Comparison of ENCODE assay signal across 9 mouse cellular contexts in the genomic region with DNA sequence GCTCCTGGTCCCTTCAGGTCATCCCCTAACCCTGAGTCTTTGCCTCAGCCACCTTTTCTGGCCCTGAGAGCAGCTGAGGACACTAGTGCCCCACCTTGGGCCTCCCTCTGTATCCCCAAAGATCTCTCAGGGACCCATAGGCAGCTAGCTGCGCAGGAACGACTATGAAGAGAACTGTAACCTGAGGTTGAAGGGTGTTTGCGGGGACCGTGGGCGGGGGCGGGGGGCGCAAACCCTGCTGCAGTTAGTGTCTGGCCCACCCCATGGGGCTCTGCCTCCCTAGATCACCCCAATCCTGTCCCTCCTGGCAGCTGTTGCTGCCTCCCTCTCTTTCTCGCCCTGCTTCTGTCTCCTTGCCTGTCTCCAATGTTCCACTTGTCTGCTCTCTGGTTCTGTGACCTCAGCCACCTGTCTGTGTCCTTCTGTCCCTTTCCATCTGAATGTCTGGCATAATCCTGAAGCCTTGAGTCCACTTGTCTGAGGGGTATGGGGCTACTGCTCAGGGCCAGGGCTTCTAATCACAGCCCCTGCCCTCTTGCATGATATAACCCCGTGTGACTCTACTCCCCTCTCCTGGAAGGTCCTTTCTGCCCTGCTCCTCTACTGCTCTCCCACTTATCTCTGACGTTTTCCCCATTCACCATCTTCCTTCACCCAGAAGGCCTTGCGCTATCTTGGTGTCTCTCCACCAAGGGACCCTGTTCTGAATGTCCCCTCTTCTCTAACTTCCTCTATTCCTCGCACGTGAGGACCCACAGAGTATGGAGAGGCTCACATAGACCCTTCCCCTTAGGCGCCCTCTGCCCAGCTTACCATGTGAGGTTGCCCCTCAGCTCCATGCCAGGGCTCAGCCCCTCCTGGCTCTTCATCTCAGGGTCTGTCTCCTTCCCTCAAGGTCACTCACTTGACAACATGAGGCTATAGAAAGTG. TPM values are rescaled to one million over a fixed set of nuclear protein-coding genes. Genes with fewer than 3 reads are reported as not detected.
DNase-seq lines count a peak whose midpoint lies in the region; ATAC-seq and TF ChIP-seq lines count a peak whose summit lies in the region.
"Had no signal": no experiment of that assay in that cellular context is flagged by ENCODE, and none has a peak within 500 bp of the region (broad histone marks: within the 10 kb centered on the region; RNA-seq: fewer than 3 reads in every experiment).

No protein-coding gene starts in this region.

- TF ChIP-seq CTCF in testis, adult 2 months (IDR thresholded peaks at IDR 0.05; ENCODE audit: control insufficient read depth, insufficient read depth, insufficient replicate concordance, low read depth, low read length), result no peak
- no peak for TF ChIP-seq CTCF in stomach, postnatal 0 days (IDR thresholded peaks at IDR 0.05; ENCODE audit: low read depth)

- 31% methylated on average over 14 of the region's 14 CpGs for WGBS in liver, embryonic 12.5 days (ENCODE audit: insufficient replicate concordance)
- 67% methylated on average over 14 of the region's 14 CpGs for whole genome bisulfite sequencing in stomach, postnatal 0 days

- peak overlapping the region; percentile 18 for H3K4me3 ChIP-seq in testis, adult 2 months (ENCODE audit: control insufficient read depth, low read depth, low read length)
- peak overlapping the region; percentile 59 for H3K4me3 ChIP-seq in liver, embryonic 12.5 days
- no peak overlapping the region for H3K4me3 ChIP-seq in stomach, postnatal 0 days (ENCODE audit: low read depth, low read length)

- no peak overlapping the region; the same call in 1 of the 2 replicates for H3K9ac ChIP-seq in liver, embryonic 12.5 days
- H3K9ac ChIP-seq in stomach, postnatal 0 days (ENCODE audit: low read length), result peak overlapping the region; percentile 63

- TF ChIP-seq EP300 in stomach, postnatal 0 days (optimal IDR thresholded peaks at IDR 0.05), result no peak

- peak overlapping the region; percentile 74 for H3K4me2 ChIP-seq in liver, embryonic 12.5 days
- peak overlapping the region; percentile 79; the same call in 1 of the 2 replicates for H3K4me2 ChIP-seq in stomach, postnatal 0 days (replicated peaks; ENCODE audit: low read depth)

- no peaks in the 10 kb centered on the region for H3K9me3 ChIP-seq in liver, embryonic 12.5 days (replicated peaks)
- H3K9me3 ChIP-seq in stomach, postnatal 0 days (ENCODE audit: control insufficient read depth, low read length), result no peaks in the 10 kb centered on the region

- no peaks in the 10 kb centered on the region for H3K27me3 ChIP-seq in testis, adult 2 months (ENCODE audit: control insufficient read depth, insufficient read depth, low read length)
- H3K27me3 ChIP-seq in liver, embryonic 12.5 days (replicated peaks), result peaks cover 67% of the 10 kb centered on the region
- no peaks in the 10 kb centered on the region for H3K27me3 ChIP-seq in stomach, postnatal 0 days (ENCODE audit: control insufficient read depth, insufficient read depth, low read length)

- peak; percentile 64 for DNase-seq in cerebellum, adult 9-11 months
- DNase-seq in cerebellum, adult 8-10 months, result no peak
- no peak for DNase-seq in testis, postnatal 10 days (ENCODE audit: low spot score)
- DNase-seq in stomach, postnatal 0 days (ENCODE audit: low spot score), result no peak
- DNase-seq in testis, postnatal 14 days (ENCODE audit: low spot score), result no peak
- no peak for DNase-seq in gastrocnemius, adult 18-20 months (ENCODE audit: low spot score)

- peak overlapping the region; percentile 23; the same call in 1 of the 2 replicates for H3K27ac ChIP-seq in testis, adult 2 months (ENCODE audit: control insufficient read depth, insufficient read depth, low read depth, low read length)
- no peak overlapping the region for H3K27ac ChIP-seq in liver, embryonic 12.5 days
- H3K27ac ChIP-seq in stomach, postnatal 0 days (replicated peaks), result no peak overlapping the region

- no peak for ATAC-seq in liver, embryonic 12.5 days
- ATAC-seq in stomach, postnatal 0 days (ENCODE audit: low FRiP score, low TSS enrichment), result no peak

- H3K4me1 ChIP-seq in testis, adult 2 months (ENCODE audit: control insufficient read depth, insufficient read depth, low read length), result peaks cover 8% of the 10 kb centered on the region
- peaks cover 66% of the 10 kb centered on the region for H3K4me1 ChIP-seq in liver, embryonic 12.5 days
- peaks cover 6% of the 10 kb centered on the region; the same call in 1 of the 2 replicates for H3K4me1 ChIP-seq in stomach, postnatal 0 days (replicated peaks; ENCODE audit: control insufficient read depth, insufficient read depth)

- H3K36me3 ChIP-seq in testis, adult 2 months (ENCODE audit: control insufficient read depth, insufficient read depth, low read length), result no peaks in the 10 kb centered on the region
- H3K36me3 ChIP-seq in liver, embryonic 12.5 days, result no peaks in the 10 kb centered on the region
- H3K36me3 ChIP-seq in stomach, postnatal 0 days (ENCODE audit: control insufficient read depth, insufficient read depth, low read length), result no peaks in the 10 kb centered on the region

- TF ChIP-seq POLR2A in testis, adult 2 months (IDR thresholded peaks at IDR 0.05; ENCODE audit: control insufficient read depth, low read depth, low read length), result no peak

RNA-seq across cellular contexts. Expression of a gene that starts 0.9 kb away (rescaled TPM):
- polyA plus RNA-seq in testis, adult 2 months (2012; rRNA removed), result 9.1 and 11.0 TPM in 2 replicates
- polyA plus RNA-seq in liver, embryonic 12.5 days (2016; fragmentation: Nextera tagmentation; extraction: Ambion mirVana), result 1.3 and 1.8 TPM in 2 replicates
- polyA plus RNA-seq in stomach, postnatal 0 days (2015; fragmentation: Nextera tagmentation; extraction: Ambion mirVana), result 2.0 and 2.4 TPM in 2 replicates
- 10 to 100 TPM; 67.3 to 72.7 TPM for total RNA-seq in gastrocnemius, adult 18-20 months (2021)
- total RNA-seq: neutrophil, adult 5-6 weeks had no signal

RNA-seq across cellular contexts. Expression of a gene that starts 15.8 kb away (rescaled TPM):
- 9.3 and 10.2 TPM in 2 replicates for polyA plus RNA-seq in testis, adult 2 months (2012; rRNA removed)
- 1.9 and 2.3 TPM in 2 replicates for polyA plus RNA-seq in liver, embryonic 12.5 days (2016; fragmentation: Nextera tagmentation; extraction: Ambion mirVana)
- 0.91 and 0.99 TPM in 2 replicates for polyA plus RNA-seq in stomach, postnatal 0 days (2015; fragmentation: Nextera tagmentation; extraction: Ambion mirVana)
- not detected for total RNA-seq in gastrocnemius, adult 18-20 months (2021)
- total RNA-seq: neutrophil, adult 5-6 weeks had no signal

RNA-seq across cellular contexts. Expression of a gene that starts 32.3 kb away (rescaled TPM):
- polyA plus RNA-seq in testis, adult 2 months (2012; rRNA removed), result 0.42 and 2.4 TPM in 2 replicates
- 1.9 and 2.0 TPM in 2 replicates for polyA plus RNA-seq in liver, embryonic 12.5 days (2016; fragmentation: Nextera tagmentation; extraction: Ambion mirVana)
- 106 and 115 TPM in 2 replicates for polyA plus RNA-seq in stomach, postnatal 0 days (2015; fragmentation: Nextera tagmentation; extraction: Ambion mirVana)
- total RNA-seq in gastrocnemius, adult 18-20 months (2021), result not detected
- total RNA-seq: neutrophil, adult 5-6 weeks had no signal

RNA-seq across cellular contexts. Expression of a gene that starts 51.9 kb away (rescaled TPM):
- 26.8 and 34.6 TPM in 2 replicates for polyA plus RNA-seq in testis, adult 2 months (2012; rRNA removed)
- polyA plus RNA-seq in liver, embryonic 12.5 days (2016; fragmentation: Nextera tagmentation; extraction: Ambion mirVana), result 10.9 and 12.1 TPM in 2 replicates
- polyA plus RNA-seq in stomach, postnatal 0 days (2015; fragmentation: Nextera tagmentation; extraction: Ambion mirVana), result 3.7 and 4.5 TPM in 2 replicates
- 1 to 10 TPM; 2.9 to 4.1 TPM for total RNA-seq in gastrocnemius, adult 18-20 months (2021)

RNA-seq across cellular contexts. Expression of a gene that starts 51.9 kb away (rescaled TPM):
- 9.5 and 11.9 TPM in 2 replicates for polyA plus RNA-seq in testis, adult 2 months (2012; rRNA removed)
- polyA plus RNA-seq in liver, embryonic 12.5 days (2016; fragmentation: Nextera tagmentation; extraction: Ambion mirVana), result 92.4 and 92.9 TPM in 2 replicates
- 41.3 and 44.2 TPM in 2 replicates for polyA plus RNA-seq in stomach, postnatal 0 days (2015; fragmentation: Nextera tagmentation; extraction: Ambion mirVana)
- 10 to 100 TPM; 38.8 to 39.5 TPM for total RNA-seq in gastrocnemius, adult 18-20 months (2021)

Comparison
In these comparisons a context has a peak if more than half of its experiments do, and no peak if none do; other contexts are left out.
1. RNA of a gene that starts 32.3 kb away (polyA plus RNA-seq): 106 to 115 TPM in stomach, postnatal 0 days; 1.9 to 2.0 TPM in liver, embryonic 12.5 days and 0.42 to 2.4 TPM in testis, adult 2 months; every median in the first group is over 10 times any median in the second.